Mouse (Mus musculus) lung, postnatal 0 days (tissue): ENCODE data around the gene Npw. TPM values are rescaled to one million over a fixed set of nuclear protein-coding genes. Genes with fewer than 3 reads are reported as not detected.

Source experiments
- ATAC-seq: fragments of 200-750 bp; cut with Nextera tagmentation; 2 replicates; pipeline ENCODE4 v1.8.0; 2017; ENCODE audit warnings: moderate library complexity
- DNase-seq: peaks from one replicate; pipeline ENCODE4 v3.0.0-alpha.2; 2016; ENCODE audit warnings: low spot score
- H3K27ac ChIP-seq: fragments of 300-500 bp; sonication (generic); 2 replicates; pipeline ENCODE4 v1.5.1; 2014; ENCODE audit warnings: antibody characterized with exemption, mild to moderate bottlenecking, low read length, mixed read lengths
- H3K27me3 ChIP-seq: fragments of 300-500 bp; sonication (generic); replicated peaks from 2 replicates; pipeline ENCODE4 v1.6.1; 2014; ENCODE audit warnings: low read length, mixed read lengths; ENCODE audit not compliant: insufficient read depth
- H3K36me3 ChIP-seq: fragments of 300-500 bp; sonication (generic); 2 replicates; pipeline ENCODE4 v1.6.1; 2014; ENCODE audit warnings: low read length, mixed read lengths; ENCODE audit not compliant: insufficient read depth
- H3K4me1 ChIP-seq: fragments of 300-500 bp; sonication (generic); 2 replicates; pipeline ENCODE4 v1.6.1; 2014; ENCODE audit warnings: antibody characterized with exemption, low read depth, low read length, mixed read lengths; ENCODE audit not compliant: insufficient read depth
- H3K4me2 ChIP-seq: fragments of 300-500 bp; sonication (generic); replicated peaks from 2 replicates; pipeline ENCODE4 v1.6.1; 2014; ENCODE audit warnings: low read depth, mild to moderate bottlenecking, low read length, moderate library complexity, mixed read lengths
- H3K4me3 ChIP-seq: fragments of 300-500 bp; sonication (generic); 2 replicates; pipeline ENCODE4 v1.5.1; 2014; ENCODE audit warnings: low read depth, low read length
- H3K9ac ChIP-seq: fragments of 300-500 bp; sonication (generic); replicated peaks from 2 replicates; pipeline ENCODE4 v1.6.1; 2014; ENCODE audit warnings: low read depth, mild to moderate bottlenecking
- H3K9me3 ChIP-seq: fragments of 300-500 bp; sonication (generic); 2 replicates; pipeline ENCODE4 v1.6.1; 2016; ENCODE audit warnings: low read length, mixed read lengths
- CTCF ChIP-seq: IDR thresholded peaks from 2 replicates; pipeline ENCODE4 v1.5.1; 2016; ENCODE audit warnings: antibody characterized with exemption, mild to moderate bottlenecking
- EP300 ChIP-seq: IDR thresholded peaks from 2 replicates; pipeline ENCODE4 v1.6.1; 2016; ENCODE audit warnings: antibody characterized with exemption, mild to moderate bottlenecking, control low read depth
- WGBS: fragments of 180-500 bp; shearing (Covaris S2); extraction: QIAGEN DNeasy Blood & Tissue Kit; methylation state at CpG from one replicate; pipeline ENCODE4 v1.1.7; 2014; 5-methylcytosine and 5-hydroxymethylcytosine counted together
- polyA plus RNA-seq: library from polyadenylated mRNA; unstranded; fragments of >200 nt; fragmentation: Nextera tagmentation; extraction: Ambion mirVana; gene quantifications from 2 replicates; pipeline ENCODE4 v1.2.1, GENCODE M21; 2015

Npw gene
- polyA plus RNA-seq, 1 experiment from 2014 or later, result 10.3 TPM

- Histone ChIP-seq H3K27ac (peak overlapping the region; percentile 85), H3K36me3 (peaks cover 22% of the 10 kb centered on the region), H3K4me3 (no peak overlapping the region), H3K27me3 (no peaks in the 10 kb centered on the region), H3K9ac (no peak overlapping the region; the same call in 1 of the 2 replicates), H3K4me1 (peaks cover 39% of the 10 kb centered on the region), H3K9me3 (no peaks in the 10 kb centered on the region), H3K4me2 (no peak overlapping the region)
- DNase-seq (peak; percentile 27), ATAC-seq (no peak)
- WGBS, result 81% methylated on average over 5 of the region's 5 CpGs
- no peak for TF ChIP-seq EP300
- no peak for TF ChIP-seq CTCF
Observed at GRCm38 (mm10) chr17:24639571-24639988, 18.7 kb downstream of the Npw start.

- peak overlapping the region; percentile 85 for H3K27ac ChIP-seq
- no peaks in the 10 kb centered on the region for H3K9me3 ChIP-seq
- no peaks in the 10 kb centered on the region for H3K27me3 ChIP-seq
- peaks cover 38% of the 10 kb centered on the region for H3K4me1 ChIP-seq
- no peak overlapping the region for H3K4me3 ChIP-seq
- no peak overlapping the region for H3K4me2 ChIP-seq
- peak; percentile 80 for ATAC-seq
- no peak overlapping the region; the same call in 1 of the 2 replicates for H3K9ac ChIP-seq
- TF ChIP-seq CTCF (no peak), EP300 (peak; percentile 57; the same call in 1 of the 2 replicates)
- 52% methylated on average over 9 of the region's 9 CpGs for WGBS
- H3K36me3 ChIP-seq, result peaks cover 22% of the 10 kb centered on the region
- DNase-seq, result peak; percentile 92
Observed at GRCm38 (mm10) chr17:24638840-24639239, 19.4 kb downstream of the Npw start.

GRCm38 (mm10) chr17:24638214-24638613 lies 20.0 kb downstream of the Npw start:
- 69% methylated on average over 4 of the region's 4 CpGs for WGBS
- Histone ChIP-seq H3K4me3 (no peak overlapping the region), H3K4me1 (peaks cover 38% of the 10 kb centered on the region), H3K27ac (peak overlapping the region; percentile 85), H3K27me3 (no peaks in the 10 kb centered on the region), H3K9me3 (no peaks in the 10 kb centered on the region), H3K4me2 (no peak overlapping the region), H3K36me3 (peaks cover 22% of the 10 kb centered on the region), H3K9ac (no peak overlapping the region)
- no peak for TF ChIP-seq CTCF
- no peak for TF ChIP-seq EP300
- ATAC-seq (no peak), DNase-seq (no peak)

GRCm38 (mm10) chr17:24636781-24637481 lies 21.3 kb downstream of the Npw start:
- DNase-seq, result peak; percentile 75
- WGBS, result 48% methylated on average over 5 of the region's 5 CpGs
- H3K4me3 ChIP-seq, result no peak overlapping the region
- ATAC-seq, result peak; percentile 36
- peak overlapping the region; percentile 52 for H3K27ac ChIP-seq
- H3K36me3 ChIP-seq, result peaks cover 18% of the 10 kb centered on the region; the same call in 1 of the 2 replicates
- no peak overlapping the region for H3K4me2 ChIP-seq
- H3K4me1 ChIP-seq, result peaks cover 42% of the 10 kb centered on the region
- H3K27me3 ChIP-seq, result no peaks in the 10 kb centered on the region
- no peak for TF ChIP-seq CTCF
- peak; percentile 22; the same call in 1 of the 2 replicates for TF ChIP-seq EP300
- no peaks in the 10 kb centered on the region for H3K9me3 ChIP-seq
- no peak overlapping the region for H3K9ac ChIP-seq

- DNase-seq (no peak), ATAC-seq (no peak)
- Histone ChIP-seq H3K4me1 (peaks cover 45% of the 10 kb centered on the region), H3K36me3 (peaks cover 18% of the 10 kb centered on the region; the same call in 1 of the 2 replicates), H3K9ac (no peak overlapping the region), H3K27ac (peak overlapping the region; percentile 52; the same call in 1 of the 2 replicates), H3K9me3 (no peaks in the 10 kb centered on the region), H3K4me3 (no peak overlapping the region), H3K27me3 (no peaks in the 10 kb centered on the region), H3K4me2 (no peak overlapping the region)
- WGBS, result 91% methylated on average over 5 of the region's 5 CpGs
- TF ChIP-seq CTCF (no peak), EP300 (no peak; the same call in 1 of the 2 replicates)
Observed at GRCm38 (mm10) chr17:24635694-24636093, 22.6 kb downstream of the Npw start.

GRCm38 (mm10) chr17:24635024-24635423 lies 23.2 kb downstream of the Npw start:
- DNase-seq, result peak; percentile 55
- 54% methylated on average over 4 of the region's 4 CpGs for WGBS

More at GRCm38 (mm10) chr17:24635024-24635423, 23.2 kb downstream of the Npw start:
- Histone ChIP-seq H3K36me3 (peaks cover 16% of the 10 kb centered on the region; the same call in 1 of the 2 replicates), H3K9me3 (no peaks in the 10 kb centered on the region), H3K9ac (no peak overlapping the region), H3K27ac (peak overlapping the region; percentile 52; the same call in 1 of the 2 replicates), H3K27me3 (no peaks in the 10 kb centered on the region), H3K4me3 (no peak overlapping the region), H3K4me1 (peaks cover 45% of the 10 kb centered on the region), H3K4me2 (no peak overlapping the region)
- ATAC-seq, result peak; percentile 18
- TF ChIP-seq CTCF (no peak), EP300 (peak; percentile 48)
